ENCODE assay signal across 27 mouse cellular contexts in the genomic region with DNA sequence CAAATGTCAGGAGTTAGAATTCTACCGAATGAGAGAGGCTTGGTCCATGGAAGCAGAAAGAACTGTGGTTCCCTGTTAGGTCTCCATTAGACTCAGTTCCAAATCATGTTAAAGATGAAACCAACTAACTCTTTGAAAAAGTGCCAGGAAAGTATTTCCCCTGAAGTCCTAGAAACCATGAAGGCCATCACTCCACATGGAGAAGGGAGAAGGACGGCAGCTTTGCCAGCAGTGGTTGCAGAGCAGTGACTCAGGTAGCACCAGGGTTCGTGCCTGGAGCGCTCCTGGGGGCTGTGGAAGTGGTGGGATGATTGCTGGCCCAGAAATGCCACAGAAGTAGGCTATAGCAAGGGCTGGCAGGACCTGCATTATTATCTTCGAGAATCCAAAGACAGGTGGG. TPM values are rescaled to one million over a fixed set of nuclear protein-coding genes. Genes with fewer than 3 reads are reported as not detected.
A peak's percentile ranks its signal among the peaks of the same experiment; 100 is the strongest.
DNase-seq lines count a peak whose midpoint lies in the region; ATAC-seq lines count a peak whose summit lies in the region.
"Had no signal": no experiment of that assay in that cellular context is flagged by ENCODE, and none has a peak within 500 bp of the region (broad histone marks: within the 10 kb centered on the region; RNA-seq: fewer than 3 reads in every experiment).

No protein-coding gene starts in this region.

- H3K4me1 ChIP-seq in limb, embryonic 10.5 days = no peaks in the 10 kb centered on the region
- H3K4me1 ChIP-seq: embryonic facial prominence, embryonic 10.5 days; embryonic facial prominence, embryonic 13.5 days; forebrain, embryonic 13.5 days; hindbrain, embryonic 10.5 days; hindbrain, embryonic 13.5 days; intestine, embryonic 15.5 days had no signal

- ATAC-seq in erythroid progenitor cell, adult 5-6 weeks (replicated peaks; ENCODE audit: low FRiP score, poor library complexity, severe bottlenecking) = 0 out of 2 replicates have a peak, but pooled peaks have one; percentile 42
- ATAC-seq: CD4-positive, CD25-positive, alpha-beta regulatory T cell, adult 4 months; forebrain, embryonic 13.5 days; forebrain, embryonic 16.5 days; hindbrain, embryonic 16.5 days; intestine, embryonic 15.5 days had no signal

- peaks cover 30% of the 10 kb centered on the region for H3K36me3 ChIP-seq in limb, embryonic 10.5 days

- H3K4me3 ChIP-seq in limb, embryonic 10.5 days = no peak overlapping the region
- H3K4me3 ChIP-seq: embryonic facial prominence, embryonic 10.5 days; embryonic facial prominence, embryonic 13.5 days; erythroblast, embryonic 14.5 days; forebrain, embryonic 10.5 days; forebrain, embryonic 13.5 days; hindbrain, embryonic 10.5 days; hindbrain, embryonic 13.5 days; intestine, embryonic 15.5 days had no signal

- no peaks in the 10 kb centered on the region for H3K27me3 ChIP-seq in limb, embryonic 10.5 days (ENCODE audit: low read depth, poor library complexity, severe bottlenecking)
- H3K27me3 ChIP-seq: embryonic facial prominence, embryonic 13.5 days; forebrain, embryonic 13.5 days; hindbrain, embryonic 13.5 days; intestine, embryonic 15.5 days had no signal

- no peaks in the 10 kb centered on the region for H3K9me3 ChIP-seq in limb, embryonic 10.5 days (replicated peaks)
- H3K9me3 ChIP-seq: embryonic facial prominence, embryonic 10.5 days; embryonic facial prominence, embryonic 13.5 days; forebrain, embryonic 10.5 days; forebrain, embryonic 13.5 days; hindbrain, embryonic 10.5 days; hindbrain, embryonic 13.5 days; intestine, embryonic 15.5 days had no signal

- 87% methylated on average over 5 of the region's 5 CpGs for WGBS in limb, embryonic 10.5 days

- DNase-seq in adrenal gland, adult 8-10 months = peak; percentile 17
- no peak for DNase-seq in adrenal gland, adult 18-20 months (ENCODE audit: low spot score in 2 of 2)
- peak; percentile 29 for DNase-seq in adrenal gland, postnatal 10 days
- DNase-seq in adrenal gland, postnatal 14 days = peak; percentile 48
- DNase-seq in layer of hippocampus, adult 18-20 months (ENCODE audit: low spot score in 2 of 2) = no peak
- no peak for DNase-seq in limb, embryonic 10.5 days (ENCODE audit: low spot score)
- DNase-seq: cerebellum, adult 11-12 months; cerebellum, adult 8-10 months; cerebellum, postnatal 10 days; cerebellum, postnatal 36 days; embryo, embryonic 11 days; gastrocnemius, postnatal 10 days; gastrocnemius, postnatal 36 days; heart, postnatal 36 days; kidney, adult 11 months had no signal

- no peak overlapping the region for H3K27ac ChIP-seq in limb, embryonic 10.5 days
- H3K27ac ChIP-seq: embryonic facial prominence, embryonic 10.5 days; embryonic facial prominence, embryonic 13.5 days; forebrain, embryonic 10.5 days; forebrain, embryonic 13.5 days; hindbrain, embryonic 10.5 days; hindbrain, embryonic 13.5 days; intestine, embryonic 15.5 days had no signal

RNA-seq across cellular contexts. Expression of a gene that starts 31.2 kb away (rescaled TPM):
- total RNA-seq in adrenal gland, adult 8-10 months (2022) = 100 to 1,000 TPM in 2 of 4 experiments, 10 to 100 TPM in 2; 81.2 to 151 (median 111) TPM
- 100 to 1,000 TPM in 1 of 2 experiments, 10 to 100 TPM in 1; 57.6 to 146 TPM for total RNA-seq in adrenal gland, adult 18-20 months (2021)
- total RNA-seq in adrenal gland, postnatal 10 days (2021) = 10 to 100 TPM; 75.4 to 77.1 TPM
- total RNA-seq in adrenal gland, postnatal 14 days (2021) = 88.7 and 96.0 TPM in 2 replicates
- total RNA-seq in erythroid progenitor cell, adult 5-6 weeks (2015; ENCODE audit: low replicate concordance) = 15.5 and 16.6 TPM in 2 replicates
- total RNA-seq in erythroid progenitor cell, adult 5-6 weeks (2017; ENCODE audit: low replicate concordance) = 21.2 and 22.6 TPM in 2 replicates
- 10 to 100 TPM; 38.8 to 39.3 TPM for total RNA-seq in layer of hippocampus, adult 18-20 months (2021)
- 12.9 and 17.4 TPM in 2 replicates for polyA plus RNA-seq in limb, embryonic 10.5 days (2016; fragmentation: Nextera tagmentation; extraction: Ambion mirVana)

Comparison
In these comparisons a context has a peak if more than half of its experiments do, and no peak if none do; other contexts are left out.
1. DNase-seq: peak in adrenal gland, adult 8-10 months (single experiment), adrenal gland, postnatal 10 days (single experiment) and adrenal gland, postnatal 14 days (single experiment); none in adrenal gland, adult 18-20 months (0 of 2), layer of hippocampus, adult 18-20 months (0 of 2) and limb, embryonic 10.5 days (single experiment).